Mouse (Mus musculus) natural killer cell, adult 2 months (primary cell): Measurements from ENCODE around the gene 1700011L22Rik.

ENCODE experiments used
- DNase-seq, 2 experiments: peaks; one replicate each; pipeline ENCODE4 v3.0.0; 2022; ENCODE audit warnings: low spot score in 2 of 2

1700011L22Rik gene

GRCm38 (mm10) chr8:79248470-79248869 is at the start of gene 1700011L22Rik:
Gene 1700011L22Rik (minus strand): TSS chr8:79248570.
- no peak for DNase-seq

- DNase-seq: no peak
Observed at GRCm38 (mm10) chr8:79297763-79298162, 49.4 kb upstream of the 1700011L22Rik start.

GRCm38 (mm10) chr8:79295276-79296105 is 47.1 kb upstream of the 1700011L22Rik start:
- DNase-seq: no peak

GRCm38 (mm10) chr8:79294610-79295275 is 46.4 kb upstream of the 1700011L22Rik start, which contains the start of gene Mmaa:
Gene Mmaa (minus strand): TSS chr8:79294937.
- DNase-seq: peak; percentile 95 to 97

GRCm38 (mm10) chr8:79293841-79294240 is 45.5 kb upstream of the 1700011L22Rik start:
- no peak for DNase-seq

- no peak for DNase-seq
Observed at GRCm38 (mm10) chr8:79292712-79293264, 44.4 kb upstream of the 1700011L22Rik start.

- DNase-seq: no peak
Observed at GRCm38 (mm10) chr8:79289592-79289991, 41.2 kb upstream of the 1700011L22Rik start.

- no peak for DNase-seq
Observed at GRCm38 (mm10) chr8:79288681-79289080, 40.3 kb upstream of the 1700011L22Rik start.

GRCm38 (mm10) chr8:79288250-79288649 is 39.9 kb upstream of the 1700011L22Rik start:
- no peak for DNase-seq

GRCm38 (mm10) chr8:79286424-79286823 is 38.1 kb upstream of the 1700011L22Rik start:
- DNase-seq: no peak

GRCm38 (mm10) chr8:79284626-79285025 is 36.3 kb upstream of the 1700011L22Rik start:
- no peak for DNase-seq

GRCm38 (mm10) chr8:79281376-79281890 is 33.1 kb upstream of the 1700011L22Rik start:
- DNase-seq: no peak

- DNase-seq: no peak
Observed at GRCm38 (mm10) chr8:79277264-79277870, 29.0 kb upstream of the 1700011L22Rik start.

- no peak for DNase-seq
Observed at GRCm38 (mm10) chr8:79274940-79275339, 26.6 kb upstream of the 1700011L22Rik start.

GRCm38 (mm10) chr8:79273776-79274175 is 25.4 kb upstream of the 1700011L22Rik start:
- no peak for DNase-seq

GRCm38 (mm10) chr8:79272676-79273075 is 24.3 kb upstream of the 1700011L22Rik start:
- no peak for DNase-seq

GRCm38 (mm10) chr8:79268921-79269320 is 20.6 kb upstream of the 1700011L22Rik start:
- DNase-seq: no peak

GRCm38 (mm10) chr8:79261920-79262319 is 13.6 kb upstream of the 1700011L22Rik start:
- no peak for DNase-seq

GRCm38 (mm10) chr8:79256076-79256705 is 7.8 kb upstream of the 1700011L22Rik start:
- no peak for DNase-seq

GRCm38 (mm10) chr8:79253742-79254141 is 5.4 kb upstream of the 1700011L22Rik start:
- DNase-seq: no peak

GRCm38 (mm10) chr8:79243422-79243821 is 4.9 kb downstream of the 1700011L22Rik start:
- no peak for DNase-seq
